Mouse (Mus musculus) liver, embryonic 14 days (tissue): ENCODE results near the gene Foxq1. TPM values are rescaled to one million over a fixed set of nuclear protein-coding genes. Genes with fewer than 3 reads are reported as not detected.

ENCODE experiments used
- polyA plus RNA-seq: library from polyadenylated mRNA; depleted of rRNA; stranded (reverse); fragments of >200 nt; gene quantifications from 2 replicates; pipeline ENCODE4 v1.2.3, GENCODE M21; 2012; rRNA removed

Foxq1 gene
- polyA plus RNA-seq = 0.32 and 0.35 TPM in 2 replicates

DNA sequence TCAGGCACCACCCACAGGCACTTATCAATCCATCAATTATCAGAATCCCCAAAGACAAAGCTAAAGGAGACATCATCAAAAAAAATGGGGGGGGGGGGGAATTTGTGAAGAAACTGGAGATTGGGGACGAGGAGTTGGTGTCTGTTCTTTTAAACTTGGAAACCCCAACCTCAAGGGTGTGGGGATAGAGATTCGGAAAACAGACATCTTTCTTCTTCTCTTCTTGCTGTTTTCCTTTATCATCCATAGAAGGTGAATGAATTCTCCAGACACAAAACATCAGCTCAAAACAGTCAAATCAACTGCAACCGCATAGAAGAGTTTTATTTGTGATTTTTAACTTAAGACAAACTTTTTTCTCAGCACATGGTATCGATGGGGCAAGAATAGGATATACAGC, at the start of gene Foxq1:
Gene Foxq1 (plus strand): TSS at position 301 of the 400 bp plus-strand sequence.

DNA sequence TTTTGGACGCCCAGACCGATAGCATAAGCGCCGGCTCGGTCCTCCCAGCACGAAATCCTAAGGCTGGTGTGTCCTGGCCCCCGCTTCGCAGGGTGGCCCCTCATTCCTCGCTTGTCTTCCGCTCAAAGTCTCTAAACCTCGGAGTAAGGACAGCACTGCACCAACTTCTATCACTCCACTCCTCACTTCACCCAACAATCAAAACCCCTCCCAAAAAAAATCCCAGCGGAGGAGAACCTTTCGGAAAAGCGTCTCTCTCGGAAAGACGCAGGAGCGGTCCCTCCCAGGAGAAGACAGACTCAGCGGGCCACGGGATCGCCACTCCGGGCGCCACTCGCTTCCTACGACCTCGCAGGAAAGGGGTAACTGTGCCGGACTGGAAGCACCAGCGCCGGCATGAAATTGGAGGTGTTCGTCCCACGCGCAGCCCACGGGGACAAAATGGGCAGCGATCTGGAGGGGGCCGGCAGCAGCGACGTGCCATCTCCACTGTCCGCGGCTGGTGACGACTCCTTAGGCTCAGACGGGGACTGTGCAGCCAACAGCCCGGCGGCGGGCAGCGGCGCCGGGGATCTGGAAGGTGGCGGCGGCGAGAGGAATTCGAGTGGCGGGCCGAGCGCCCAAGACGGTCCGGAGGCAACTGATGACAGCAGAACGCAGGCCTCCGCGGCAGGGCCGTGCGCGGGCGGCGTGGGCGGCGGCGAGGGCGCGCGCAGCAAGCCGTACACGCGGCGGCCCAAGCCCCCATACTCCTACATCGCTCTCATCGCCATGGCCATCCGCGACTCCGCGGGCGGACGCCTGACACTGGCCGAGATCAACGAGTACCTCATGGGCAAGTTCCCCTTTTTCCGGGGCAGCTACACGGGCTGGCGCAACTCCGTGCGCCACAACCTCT, 2.8 kb downstream of the Foxq1 start, which contains the start of gene A530084C06Rik:
Gene A530084C06Rik (minus strand): TSS at position 813 of the 898 bp plus-strand sequence.

Other genes with a start within 250 kb of the Foxq1 start
- gene A530084C06Rik, start 3.2 kb downstream of the Foxq1 start, polyA plus RNA-seq = 0.05 TPM in 2 replicates
- not detected in 2 replicates for gene Foxf2, start 69.7 kb downstream of the Foxq1 start, polyA plus RNA-seq